Mouse (Mus musculus): Measurements from ENCODE around the gene Farsb.

Gene Farsb

GRCm38 (mm10) chr1:78419593-78419992, 69.1 kb downstream of the Farsb start:
- peak; percentile 53 for DNase-seq (ENCODE audit: low spot score)

- no peak for DNase-seq (ENCODE audit: low spot score)
Measured at GRCm38 (mm10) chr1:78417154-78417911, 71.4 kb downstream of the Farsb start.

GRCm38 (mm10) chr1:78414421-78414820, 74.3 kb downstream of the Farsb start:
- DNase-seq (ENCODE audit: low spot score), result no peak

GRCm38 (mm10) chr1:78412668-78413067, 76.0 kb downstream of the Farsb start:
- DNase-seq (ENCODE audit: low spot score), result no peak

GRCm38 (mm10) chr1:78409396-78409795, 79.3 kb downstream of the Farsb start:
- DNase-seq (ENCODE audit: low spot score), result no peak

GRCm38 (mm10) chr1:78401413-78401812, 87.3 kb downstream of the Farsb start:
- DNase-seq (ENCODE audit: low spot score), result no peak

- DNase-seq (ENCODE audit: low spot score), result peak; percentile 78
Measured at GRCm38 (mm10) chr1:78399755-78400154, 88.9 kb downstream of the Farsb start.

- DNase-seq (ENCODE audit: low spot score), result no peak
Measured at GRCm38 (mm10) chr1:78396320-78396913, 92.3 kb downstream of the Farsb start.

GRCm38 (mm10) chr1:78395737-78396136, 93.0 kb downstream of the Farsb start:
- DNase-seq (ENCODE audit: low spot score), result no peak

- DNase-seq (ENCODE audit: low spot score), result no peak
Measured at GRCm38 (mm10) chr1:78395191-78395735, 93.4 kb downstream of the Farsb start.

- no peak for DNase-seq (ENCODE audit: low spot score)
Measured at GRCm38 (mm10) chr1:78388848-78389247, 99.8 kb downstream of the Farsb start.

GRCm38 (mm10) chr1:78387854-78388253, 100.8 kb downstream of the Farsb start:
- DNase-seq (ENCODE audit: low spot score), result no peak

GRCm38 (mm10) chr1:78380950-78381349, 107.7 kb downstream of the Farsb start:
- DNase-seq (ENCODE audit: low spot score), result no peak

GRCm38 (mm10) chr1:78375058-78375457, 113.6 kb downstream of the Farsb start:
- no peak for DNase-seq (ENCODE audit: low spot score)

- no peak for DNase-seq (ENCODE audit: low spot score)
Measured at GRCm38 (mm10) chr1:78373836-78374235, 114.9 kb downstream of the Farsb start.

- DNase-seq (ENCODE audit: low spot score), result no peak
Measured at GRCm38 (mm10) chr1:78372316-78372715, 116.4 kb downstream of the Farsb start.

- no peak for DNase-seq (ENCODE audit: low spot score)
Measured at GRCm38 (mm10) chr1:78371569-78372236, 117.0 kb downstream of the Farsb start.

- no peak for DNase-seq (ENCODE audit: low spot score)
Measured at GRCm38 (mm10) chr1:78370121-78370520, 118.6 kb downstream of the Farsb start.

Data from yolk sac, embryonic 10.5 days (tissue).